Mouse (Mus musculus) myocyte (in vitro differentiated cells): ENCODE results near the gene Olfr1346.

Experiments
- CEBPB ChIP-seq: IDR thresholded peaks from 2 replicates; pipeline ENCODE4 v1.6.1; 2011; ENCODE audit warnings: mild to moderate bottlenecking, moderate library complexity; ENCODE audit not compliant: poor library complexity, insufficient read depth, severe bottlenecking
- E2F4 ChIP-seq: IDR thresholded peaks from one replicate; pipeline ENCODE4 v1.6.1; 2011; ENCODE audit warnings: mild to moderate bottlenecking, control low read depth, moderate library complexity; ENCODE audit not compliant: insufficient read depth
- MAX ChIP-seq: IDR thresholded peaks from one replicate; pipeline ENCODE4 v1.6.1; 2011; ENCODE audit warnings: low read depth, mild to moderate bottlenecking, control low read depth
- MYOD1 ChIP-seq, 3 experiments: IDR thresholded peaks; one replicate each; pipeline ENCODE4 v1.6.1; 2011; ENCODE audit warnings: control low read depth in 2 of 3, low read depth in 2 of 3, mild to moderate bottlenecking in 2 of 3, moderate library complexity in 1 of 3; ENCODE audit not compliant: insufficient read length in 2 of 3, control insufficient read depth in 1 of 3
- MYOG ChIP-seq, 3 experiments: IDR thresholded peaks; one replicate each; pipeline ENCODE4 v1.6.1; 2011; ENCODE audit warnings: control low read depth in 2 of 3, low read depth in 2 of 3, mild to moderate bottlenecking in 2 of 3; ENCODE audit not compliant: insufficient read length in 2 of 3, control insufficient read depth in 1 of 3, insufficient read depth in 1 of 3
- POLR2A ChIP-seq: IDR thresholded peaks from one replicate; pipeline ENCODE4 v1.6.1; 2011; ENCODE audit warnings: low read depth, mild to moderate bottlenecking, control low read depth, moderate library complexity; ENCODE audit not compliant: insufficient read length
- POLR2AphosphoS2 ChIP-seq: IDR thresholded peaks from one replicate; pipeline ENCODE4 v1.6.1; 2011; ENCODE audit warnings: low read depth, control low read depth; ENCODE audit not compliant: insufficient read length
- REST ChIP-seq: IDR thresholded peaks from one replicate; pipeline ENCODE4 v1.6.1; 2011; ENCODE audit warnings: mild to moderate bottlenecking, control low read depth, moderate library complexity; ENCODE audit not compliant: insufficient read depth, insufficient read length
- TCF12 ChIP-seq: IDR thresholded peaks from one replicate; pipeline ENCODE4 v1.6.1; 2011; ENCODE audit warnings: mild to moderate bottlenecking, control low read depth; ENCODE audit not compliant: poor library complexity, insufficient read depth, severe bottlenecking
- TCF3 ChIP-seq: IDR thresholded peaks from one replicate; pipeline ENCODE4 v1.6.1; 2011; ENCODE audit warnings: low read depth, control low read depth; ENCODE audit not compliant: insufficient read length
- USF1 ChIP-seq: IDR thresholded peaks from one replicate; pipeline ENCODE4 v1.6.1; 2011; ENCODE audit warnings: low read depth, mild to moderate bottlenecking, control low read depth, moderate library complexity

DNA sequence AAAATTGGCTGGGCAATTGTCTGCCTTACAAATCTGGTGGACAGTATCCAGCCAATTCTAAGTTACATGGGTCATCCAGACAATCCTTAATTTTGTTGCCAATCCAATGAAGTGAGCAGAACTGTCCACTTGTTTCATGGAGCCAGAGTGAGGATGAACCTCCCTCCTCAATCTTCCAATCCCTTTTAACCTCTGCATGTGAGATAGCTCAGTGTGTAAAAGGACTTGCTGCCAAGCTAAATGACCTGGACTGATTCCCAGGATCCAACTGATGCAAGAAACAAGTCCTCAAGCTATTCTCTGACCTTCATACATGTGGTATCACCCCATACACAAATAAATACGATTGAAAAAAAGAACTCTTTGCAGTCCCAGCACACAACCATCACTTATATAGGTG lies 54.8 kb downstream of the Olfr1346 start:
- no peak for TF ChIP-seq POLR2A
- TF ChIP-seq MYOD1 (IDR thresholded peaks at IDR 0.05; ENCODE audit: control insufficient read depth in 1 of 3, insufficient read length in 2 of 3, low read depth in 2 of 3), result no peak
- no peak for TF ChIP-seq MAX
- no peak for TF ChIP-seq POLR2AphosphoS2
- no peak for TF ChIP-seq E2F4
- TF ChIP-seq REST, result no peak
- no peak for TF ChIP-seq TCF3
- no peak for TF ChIP-seq TCF12
- TF ChIP-seq USF1, result no peak
- no peak for TF ChIP-seq MYOG (IDR thresholded peaks at IDR 0.05; ENCODE audit: control insufficient read depth in 1 of 3, insufficient read depth in 1 of 3, insufficient read length in 2 of 3, low read depth in 2 of 3)
- TF ChIP-seq CEBPB, result no peak
